8 mouse cellular contexts compared by ENCODE assay signal in genomic region chr19:20361917-20362577, GRCm38 (mm10). TPM values are rescaled to one million over a fixed set of nuclear protein-coding genes. Genes with fewer than 3 reads are reported as not detected.
DNase-seq lines count a peak whose midpoint lies in the region; ATAC-seq and TF ChIP-seq lines count a peak whose summit lies in the region.

No protein-coding gene starts in this region.

- TF ChIP-seq EP300 in heart, postnatal 0 days (IDR thresholded peaks at IDR 0.05; ENCODE audit: low read depth) = no peak

- H3K36me3 ChIP-seq in heart, postnatal 0 days (replicated peaks; ENCODE audit: control insufficient read depth, insufficient read depth, low read length) = no peaks in the 10 kb centered on the region
- no peaks in the 10 kb centered on the region for H3K36me3 ChIP-seq in heart, embryonic 11.5 days (ENCODE audit: control insufficient read depth, insufficient read depth, low read length)
- H3K36me3 ChIP-seq in ES-E14 (ENCODE audit: control insufficient read depth, insufficient read depth, low read length, poor library complexity, severe bottlenecking) = no peaks in the 10 kb centered on the region
- no peaks in the 10 kb centered on the region for H3K36me3 ChIP-seq in forebrain, embryonic 14.5 days (ENCODE audit: control insufficient read depth, insufficient read depth, low read length)

- no peak overlapping the region for H3K27ac ChIP-seq in heart, postnatal 0 days (ENCODE audit: low read depth)
- no peak overlapping the region for H3K27ac ChIP-seq in heart, embryonic 11.5 days (ENCODE audit: low read depth, low read length)
- H3K27ac ChIP-seq in ES-E14 (ENCODE audit: insufficient read depth, low read depth, low read length, poor library complexity, severe bottlenecking) = no peak overlapping the region
- no peak overlapping the region for H3K27ac ChIP-seq in forebrain, embryonic 14.5 days (ENCODE audit: low read depth, low read length)

- intact Hi-C loops in left cerebral cortex, postnatal 4 days (cut with DNase I) = loop anchor here (5.0 to 10.0 kb wide), 2 partner anchors 75 to 403 kb away; no protein-coding TSS in a partner anchor

- no peaks in the 10 kb centered on the region for H3K4me1 ChIP-seq in heart, postnatal 0 days (ENCODE audit: control insufficient read depth, insufficient read depth)
- no peaks in the 10 kb centered on the region for H3K4me1 ChIP-seq in heart, embryonic 11.5 days (ENCODE audit: control insufficient read depth, insufficient read depth, low read length)
- H3K4me1 ChIP-seq in ES-E14 (ENCODE audit: control insufficient read depth in 2 of 2, insufficient read depth in 2 of 2, low read length in 2 of 2, poor library complexity in 1 of 2) = no peaks in the 10 kb centered on the region; a peak in 1 of 4 replicates
- no peaks in the 10 kb centered on the region for H3K4me1 ChIP-seq in forebrain, embryonic 14.5 days (ENCODE audit: control insufficient read depth, insufficient read depth, low read length)

- peak; percentile 65 for DNase-seq in heart, postnatal 0 days (ENCODE audit: low spot score)
- no peak for DNase-seq in ES-E14 (ENCODE audit: low read depth, low spot score)
- DNase-seq in forebrain, embryonic 14.5 days (ENCODE audit: low spot score) = peak; percentile 84
- DNase-seq in urinary bladder, adult 18-20 months (ENCODE audit: low spot score in 2 of 2) = no peak
- no peak for DNase-seq in left cerebral cortex, postnatal 4 days
- no peak for DNase-seq in left cerebral cortex, adult 9 months (ENCODE audit: low spot score in 2 of 2)

- in situ Hi-C loops in ES-E14 (cut with MboI; ENCODE audit: low sequenced_read_pairs in 2 of 2, unreplicated experiment in 2 of 2) = loop anchor here (25.0 kb wide), 2 partner anchors 375 to 400 kb away; partner anchors contain the start of gene Aldh1a7 (in 1 of the 2)

- no peak overlapping the region for H3K9ac ChIP-seq in heart, postnatal 0 days (replicated peaks; ENCODE audit: low read depth, low read length)
- no peak overlapping the region for H3K9ac ChIP-seq in heart, embryonic 11.5 days (ENCODE audit: low read depth, low read length)
- H3K9ac ChIP-seq in ES-E14 (ENCODE audit: insufficient read depth, low read depth, low read length, poor library complexity, severe bottlenecking) = no peak overlapping the region
- H3K9ac ChIP-seq in forebrain, embryonic 14.5 days (ENCODE audit: low read length) = no peak overlapping the region

- TF ChIP-seq CTCF in heart, postnatal 0 days (IDR thresholded peaks at IDR 0.05; ENCODE audit: low read depth) = peak; percentile 68

- 45% methylated on average over 2 of the region's 2 CpGs for WGBS in heart, postnatal 0 days
- WGBS in heart, embryonic 11.5 days (ENCODE audit: insufficient replicate concordance) = 51% methylated on average over 2 of the region's 2 CpGs
- WGBS in forebrain, embryonic 14.5 days = 44% methylated on average over 2 of the region's 2 CpGs

- no peak overlapping the region for H3K4me2 ChIP-seq in heart, postnatal 0 days (ENCODE audit: low read depth, low read length)
- H3K4me2 ChIP-seq in heart, embryonic 11.5 days = no peak overlapping the region
- no peak overlapping the region for H3K4me2 ChIP-seq in forebrain, embryonic 14.5 days (ENCODE audit: low read length)

- H3K4me3 ChIP-seq in heart, postnatal 0 days (ENCODE audit: low read depth, low read length) = no peak overlapping the region
- no peak overlapping the region for H3K4me3 ChIP-seq in heart, embryonic 11.5 days (ENCODE audit: low read depth, low read length)
- no peak overlapping the region for H3K4me3 ChIP-seq in ES-E14 (ENCODE audit: insufficient read depth in 1 of 2, low read depth in 1 of 2, low read length in 2 of 2, poor library complexity in 1 of 2, severe bottlenecking in 1 of 2)
- no peak overlapping the region for H3K4me3 ChIP-seq in forebrain, embryonic 14.5 days (ENCODE audit: low read depth, low read length)

- no peak for ATAC-seq in heart, postnatal 0 days (ENCODE audit: insufficient read depth, low read depth)
- ATAC-seq in heart, embryonic 11.5 days (replicated peaks; ENCODE audit: insufficient number of reproducible peaks, low FRiP score, low TSS enrichment) = no peak
- ATAC-seq in forebrain, embryonic 14.5 days = peak; percentile 90
- peak; percentile 87 for ATAC-seq in megakaryocyte-erythroid progenitor cell, adult 5-6 weeks (replicated peaks; ENCODE audit: low FRiP score, low TSS enrichment, poor library complexity, severe bottlenecking)

- no peaks in the 10 kb centered on the region for H3K9me3 ChIP-seq in heart, postnatal 0 days (replicated peaks; ENCODE audit: control insufficient read depth, low read length)
- H3K9me3 ChIP-seq in heart, embryonic 11.5 days (replicated peaks; ENCODE audit: control insufficient read depth, low read length) = no peaks in the 10 kb centered on the region
- no peaks in the 10 kb centered on the region for H3K9me3 ChIP-seq in ES-E14 (ENCODE audit: control insufficient read depth, insufficient read depth, low read depth, low read length)
- H3K9me3 ChIP-seq in forebrain, embryonic 14.5 days (replicated peaks; ENCODE audit: control insufficient read depth, low read length) = no peaks in the 10 kb centered on the region

- no peaks in the 10 kb centered on the region for H3K27me3 ChIP-seq in heart, postnatal 0 days (ENCODE audit: control insufficient read depth, insufficient read depth, low read length)
- no peaks in the 10 kb centered on the region for H3K27me3 ChIP-seq in heart, embryonic 11.5 days (ENCODE audit: control insufficient read depth, insufficient read depth, low read length)
- no peaks in the 10 kb centered on the region for H3K27me3 ChIP-seq in forebrain, embryonic 14.5 days (replicated peaks; ENCODE audit: control insufficient read depth, insufficient read depth, low read length)

TF ChIP-seq in ES-E14, 5 proteins besides CTCF, POLR2A, EP300 and RAD21:
- TF ChIP-seq ZNF384 (IDR thresholded peaks at IDR 0.05; ENCODE audit: low read depth, low read length) = no peak
- 0 out of 2 replicates have a peak, but pooled peaks have one; percentile 22 for TF ChIP-seq ZC3H11A (IDR thresholded peaks at IDR 0.05; ENCODE audit: borderline replicate concordance, low read depth, low read length)

RNA-seq across cellular contexts. Expression of gene Anxa1, which starts 28.7 kb away (rescaled TPM):
- 17.4 and 34.5 TPM in 2 replicates for total RNA-seq in heart, postnatal 0 days (2014; rRNA removed; ENCODE audit: low replicate concordance)
- 52.2 and 59.0 TPM in 2 replicates for polyA plus RNA-seq in heart, postnatal 0 days (2015; fragmentation: Nextera tagmentation; extraction: Ambion mirVana)
- 13.5 and 15.3 TPM in 2 replicates for polyA plus RNA-seq in heart, embryonic 11.5 days (2014; fragmentation: Nextera tagmentation; extraction: Ambion mirVana)
- 51.6 and 117 TPM in 2 replicates for total RNA-seq in ES-E14 (2012; rRNA removed)
- polyA plus RNA-seq in forebrain, embryonic 14.5 days (2014; fragmentation: Nextera tagmentation; extraction: Ambion mirVana) = 4.9 and 7.8 TPM in 2 replicates
- 8.8 and 23.1 TPM in 2 replicates for total RNA-seq in megakaryocyte-erythroid progenitor cell, adult 5-6 weeks (2014; fragmentation: Nextera tagmentation)
- total RNA-seq in megakaryocyte-erythroid progenitor cell, adult 5-6 weeks (2017) = 30.3 and 47.8 TPM in 2 replicates
- 1 to 10 TPM; 3.5 to 5.7 TPM for total RNA-seq in left cerebral cortex, postnatal 4 days (2021)

Comparison
In these comparisons a context has a peak if more than half of its experiments do, and no peak if none do; other contexts are left out.
1. ATAC-seq: peak in forebrain, embryonic 14.5 days (single experiment) and megakaryocyte-erythroid progenitor cell, adult 5-6 weeks (single experiment); none in heart, postnatal 0 days (single experiment) and heart, embryonic 11.5 days (single experiment).
2. DNase-seq: peak in heart, postnatal 0 days (single experiment) and forebrain, embryonic 14.5 days (single experiment); none in ES-E14 (single experiment), urinary bladder, adult 18-20 months (0 of 2), left cerebral cortex, postnatal 4 days (single experiment) and left cerebral cortex, adult 9 months (0 of 2).